ENCODE assay signal across 10 mouse cellular contexts in genomic region chr16:92139386-92140261, GRCm38 (mm10).
DNase-seq lines count a peak whose midpoint lies in the region; ATAC-seq and TF ChIP-seq lines count a peak whose summit lies in the region.
"Had no signal": no experiment of that assay in that cellular context is flagged by ENCODE, and none has a peak within 500 bp of the region (broad histone marks: within the 10 kb centered on the region; RNA-seq: fewer than 3 reads in every experiment).

No protein-coding gene starts in this region.

- whole genome bisulfite sequencing in limb, embryonic 12.5 days: 76% methylated on average over 15 of the region's 15 CpGs
- WGBS in limb, embryonic 10.5 days: 80% methylated on average over 15 of the region's 15 CpGs
- 26% methylated on average over 15 of the region's 15 CpGs for WGBS in forebrain, postnatal 0 days
- 34% methylated on average over 15 of the region's 15 CpGs for WGBS in olfactory bulb, adult 2 months

- ATAC-seq in limb, embryonic 12.5 days (ENCODE audit: insufficient number of reproducible peaks, insufficient read depth, low FRiP score, low TSS enrichment, low read depth): no peak
- peak; percentile 25 for ATAC-seq in forebrain, postnatal 0 days

- peak overlapping the region; percentile 62; the same call in 1 of the 2 replicates for H3K27ac ChIP-seq in limb, embryonic 12.5 days
- no peak overlapping the region for H3K27ac ChIP-seq in limb, embryonic 10.5 days
- H3K27ac ChIP-seq in forebrain, postnatal 0 days (ENCODE audit: low read depth, low read length): peak overlapping the region; percentile 36; the same call in 1 of the 2 replicates
- peak overlapping the region; percentile 59; the same call in 1 of the 2 replicates for H3K27ac ChIP-seq in olfactory bulb, adult 2 months (ENCODE audit: insufficient read depth, low read depth, low read length)

- H3K9me3 ChIP-seq in limb, embryonic 12.5 days: no peaks in the 10 kb centered on the region
- no peaks in the 10 kb centered on the region for H3K9me3 ChIP-seq in limb, embryonic 10.5 days (replicated peaks)
- no peaks in the 10 kb centered on the region for H3K9me3 ChIP-seq in forebrain, postnatal 0 days (ENCODE audit: low read length)

- no peak overlapping the region for H3K4me2 ChIP-seq in limb, embryonic 12.5 days
- H3K4me2 ChIP-seq in forebrain, postnatal 0 days (ENCODE audit: low read depth): no peak overlapping the region
- H3K4me2 ChIP-seq: heart, embryonic 11.5 days had no signal

- peaks cover 13% of the 10 kb centered on the region for H3K4me1 ChIP-seq in limb, embryonic 12.5 days (replicated peaks)
- H3K4me1 ChIP-seq in limb, embryonic 10.5 days: peaks cover 10% of the 10 kb centered on the region; the same call in 1 of the 2 replicates
- peaks cover 5% of the 10 kb centered on the region; the same call in 1 of the 2 replicates for H3K4me1 ChIP-seq in forebrain, postnatal 0 days (ENCODE audit: insufficient read depth)
- H3K4me1 ChIP-seq in olfactory bulb, adult 2 months (ENCODE audit: control insufficient read depth, insufficient read depth, low read length): peaks cover 24% of the 10 kb centered on the region

- H3K36me3 ChIP-seq in limb, embryonic 12.5 days: no peaks in the 10 kb centered on the region
- no peaks in the 10 kb centered on the region for H3K36me3 ChIP-seq in limb, embryonic 10.5 days
- no peaks in the 10 kb centered on the region for H3K36me3 ChIP-seq in forebrain, postnatal 0 days (ENCODE audit: insufficient read depth)

- no peak for TF ChIP-seq POLR2A in olfactory bulb, adult 2 months (IDR thresholded peaks at IDR 0.05; ENCODE audit: insufficient read depth, low read depth, low read length)

- no peak overlapping the region for H3K9ac ChIP-seq in limb, embryonic 12.5 days (replicated peaks)
- no peak overlapping the region for H3K9ac ChIP-seq in forebrain, postnatal 0 days

- TF ChIP-seq CTCF in forebrain, postnatal 0 days (IDR thresholded peaks at IDR 0.05; ENCODE audit: low read depth): no peak
- TF ChIP-seq CTCF in olfactory bulb, adult 2 months (IDR thresholded peaks at IDR 0.05; ENCODE audit: insufficient read depth, low read depth, low read length): no peak

- H3K4me3 ChIP-seq in limb, embryonic 12.5 days (replicated peaks): no peak overlapping the region
- no peak overlapping the region for H3K4me3 ChIP-seq in limb, embryonic 10.5 days
- no peak overlapping the region for H3K4me3 ChIP-seq in forebrain, postnatal 0 days (ENCODE audit: low read depth, low read length)
- no peak overlapping the region for H3K4me3 ChIP-seq in olfactory bulb, adult 2 months (ENCODE audit: insufficient read depth, low read depth, low read length)

- DNase-seq in limb, embryonic 10.5 days (ENCODE audit: low spot score): no peak
- peak; percentile 50 for DNase-seq in embryo, embryonic 11 days
- peak; percentile 32 for DNase-seq in forebrain, postnatal 0 days
- DNase-seq in lung, adult 18-20 months: no peak
- DNase-seq in thymus, adult 18-20 months: no peak
- DNase-seq: kidney, adult 2 months; thymus, postnatal 36 days had no signal

- no peaks in the 10 kb centered on the region for H3K27me3 ChIP-seq in limb, embryonic 12.5 days
- no peaks in the 10 kb centered on the region for H3K27me3 ChIP-seq in limb, embryonic 10.5 days (ENCODE audit: low read depth, poor library complexity, severe bottlenecking)
- no peaks in the 10 kb centered on the region for H3K27me3 ChIP-seq in forebrain, postnatal 0 days (ENCODE audit: insufficient read depth, low read length)

Comparison
In these comparisons a context has a peak if more than half of its experiments do, and no peak if none do; other contexts are left out.
1. DNase-seq: peak in embryo, embryonic 11 days (single experiment) and forebrain, postnatal 0 days (single experiment); none in limb, embryonic 10.5 days (single experiment), lung, adult 18-20 months (0 of 2) and thymus, adult 18-20 months (0 of 2).